Mouse (Mus musculus) retina, postnatal 7 days (tissue): ENCODE measurements around the gene Krt36.

Source experiments
- DNase-seq: peaks from one replicate; pipeline ENCODE4 v3.0.0-alpha.2; 2012; ENCODE audit warnings: low read depth, low spot score

The Krt36 gene

DNA sequence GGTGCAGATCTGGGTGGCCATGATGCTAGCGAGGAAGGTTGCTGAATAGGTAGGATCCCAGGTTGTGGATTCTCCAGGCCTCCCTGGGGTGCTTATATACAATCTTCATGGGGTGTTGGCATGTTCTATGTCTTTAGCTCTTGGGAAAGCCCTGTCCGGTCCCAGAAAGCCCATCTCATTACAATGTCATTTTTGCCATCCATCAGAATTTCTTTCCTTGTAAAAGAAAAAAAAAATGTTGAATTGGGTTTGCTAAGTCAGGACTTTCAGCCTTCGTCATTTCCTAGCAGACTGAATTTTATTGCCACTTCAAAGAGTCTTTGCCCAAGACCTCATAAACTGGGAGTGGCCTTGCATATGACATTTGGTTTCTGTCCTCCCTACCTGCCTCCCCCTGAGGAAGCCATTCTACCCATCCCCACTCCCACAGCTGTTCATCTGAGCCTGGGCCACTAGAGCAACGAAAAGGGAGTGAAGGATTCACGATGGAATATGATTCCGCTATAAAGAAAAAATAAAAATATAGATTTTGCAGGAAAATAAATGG is at the start of gene Krt36:
Gene Krt36 (minus strand): TSS at position 51 of the 547 bp plus-strand sequence.
- DNase-seq = no peak

DNA sequence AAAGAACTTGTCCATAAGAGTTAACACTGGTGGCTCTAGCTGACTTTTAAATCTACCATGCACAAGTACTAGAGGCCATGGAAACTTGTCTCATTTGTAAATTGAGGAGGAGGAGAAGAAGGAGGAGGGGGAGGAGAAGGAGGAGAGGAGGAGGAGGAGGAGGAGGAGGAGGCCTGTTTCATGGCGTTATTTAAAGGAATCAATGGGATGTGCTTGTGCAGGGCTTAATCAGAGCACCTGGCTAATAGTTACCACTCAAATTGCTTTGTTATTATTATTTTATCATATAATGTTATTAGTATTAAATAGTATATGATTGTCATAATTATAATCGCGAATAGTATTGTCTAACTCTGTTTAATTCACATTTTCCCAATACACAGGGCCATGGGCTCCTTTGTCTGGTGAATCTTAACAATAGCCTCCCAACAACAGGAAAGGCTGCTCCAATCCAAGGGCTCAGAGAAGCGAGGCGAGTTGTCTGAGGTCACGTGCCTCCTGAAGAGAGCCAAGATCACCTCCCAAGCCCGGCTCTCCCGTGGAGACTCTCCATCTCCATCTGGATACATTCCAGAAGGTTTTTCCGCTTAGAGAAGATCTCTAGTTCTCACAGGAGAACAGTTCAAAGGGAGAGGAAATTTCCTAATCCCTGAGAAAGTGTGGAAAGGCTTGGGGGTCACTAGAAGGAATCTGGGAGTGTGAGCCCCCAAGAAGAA is 43.3 kb upstream of the Krt36 start, which contains the start of gene Krt19:
Gene Krt19 (minus strand): TSS at position 51 of the 716 bp plus-strand sequence.
- no peak for DNase-seq

DNA sequence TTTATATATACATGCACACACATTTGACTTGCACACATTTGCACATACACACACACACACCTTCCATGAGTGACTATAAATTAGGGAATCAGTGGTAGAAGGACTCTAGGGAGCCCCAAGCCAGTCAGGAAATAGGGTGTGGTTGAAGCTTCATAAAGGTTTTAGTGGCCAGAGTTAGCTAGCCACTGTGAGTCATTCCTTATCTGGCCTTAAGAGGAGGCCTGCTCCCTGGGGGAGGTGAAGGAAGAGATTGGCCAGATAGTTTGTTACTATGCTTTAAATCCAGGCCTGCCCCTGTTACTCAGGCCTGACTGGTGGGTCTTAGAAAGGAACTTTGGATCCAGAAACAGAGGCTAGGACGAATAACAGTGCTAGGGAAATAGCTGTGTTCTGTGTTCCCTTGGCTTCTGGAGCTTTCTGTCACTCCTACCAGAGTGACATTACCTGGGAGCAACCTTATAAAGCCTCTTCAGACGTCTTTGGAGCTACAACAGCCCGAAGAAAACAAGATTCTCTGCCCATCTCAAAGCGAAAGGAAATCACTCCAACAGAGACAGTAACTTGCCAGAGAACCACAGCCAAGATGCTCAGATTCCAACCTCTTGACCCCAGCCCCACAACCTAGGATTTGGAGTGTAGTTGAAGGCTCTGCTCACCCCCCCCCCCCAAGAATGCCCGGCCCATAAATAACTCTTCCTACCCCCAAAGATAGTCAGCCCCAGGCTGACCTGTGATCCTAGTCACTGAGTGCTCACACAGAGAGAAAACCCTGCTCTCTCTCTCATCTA is 42.3 kb upstream of the Krt36 start:
- DNase-seq = no peak

- no peak for DNase-seq
Observed at GRCm38 (mm10) chr11:100145858-100146560, 40.6 kb upstream of the Krt36 start.

DNA sequence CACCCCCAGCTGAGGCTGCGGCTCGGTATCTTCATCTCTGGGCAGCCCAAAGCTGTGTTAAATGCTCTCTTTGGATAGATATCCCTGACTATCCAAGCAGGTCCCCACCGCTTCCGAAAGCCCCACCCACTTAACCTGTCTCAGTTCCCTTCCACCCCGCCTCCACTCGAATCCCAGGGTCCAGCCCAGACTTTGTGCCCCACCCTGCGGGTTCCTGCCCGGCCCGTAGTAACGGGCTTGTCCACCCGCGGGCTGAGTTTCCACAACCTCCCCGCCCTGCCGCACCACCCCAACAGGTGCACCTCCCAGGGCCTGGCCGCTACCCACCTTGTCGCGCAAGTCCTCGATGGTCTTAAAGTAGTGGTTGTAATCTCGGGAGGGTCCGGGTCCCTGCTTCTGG is 39.7 kb upstream of the Krt36 start:
- no peak for DNase-seq

DNA sequence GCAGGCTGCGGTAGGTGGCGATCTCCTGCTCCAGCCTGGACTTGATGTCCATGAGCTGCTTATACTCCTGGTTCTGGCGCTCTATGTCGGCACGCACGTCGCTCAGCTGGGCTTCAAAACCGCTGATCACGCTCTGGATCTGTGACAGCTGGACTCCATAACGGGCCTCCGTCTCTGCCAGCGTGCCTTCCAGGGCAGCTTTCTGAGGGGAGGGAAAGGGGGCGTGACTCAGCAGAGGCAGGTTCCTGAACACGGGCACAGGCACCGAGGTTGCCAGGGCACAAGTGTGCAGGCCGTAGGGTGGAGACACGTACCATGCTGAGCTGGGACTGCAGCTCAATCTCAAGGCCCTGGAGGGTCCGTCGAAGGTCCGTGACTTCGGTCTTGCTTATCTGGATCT is 35.5 kb upstream of the Krt36 start:
- DNase-seq = no peak

DNA sequence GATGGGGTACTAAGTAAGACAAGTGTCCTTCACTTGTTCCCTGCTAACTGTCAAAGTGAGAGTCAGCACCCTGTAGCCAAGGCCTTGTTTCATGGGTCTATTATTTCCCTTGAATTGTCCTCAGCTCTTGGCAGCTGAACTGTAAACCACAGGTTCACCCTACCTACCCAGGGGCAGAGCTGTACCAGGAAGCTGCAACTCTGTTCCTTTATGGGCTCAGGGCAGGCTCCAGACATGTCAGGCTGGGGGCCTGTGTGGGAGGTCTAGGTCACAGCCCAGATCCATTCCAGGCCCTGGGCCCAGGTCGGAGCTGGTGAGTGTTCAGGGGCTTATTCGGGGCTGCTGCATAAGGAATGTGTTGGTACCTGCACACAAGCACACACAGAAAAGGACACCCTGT is 34.0 kb upstream of the Krt36 start:
- no peak for DNase-seq

DNA sequence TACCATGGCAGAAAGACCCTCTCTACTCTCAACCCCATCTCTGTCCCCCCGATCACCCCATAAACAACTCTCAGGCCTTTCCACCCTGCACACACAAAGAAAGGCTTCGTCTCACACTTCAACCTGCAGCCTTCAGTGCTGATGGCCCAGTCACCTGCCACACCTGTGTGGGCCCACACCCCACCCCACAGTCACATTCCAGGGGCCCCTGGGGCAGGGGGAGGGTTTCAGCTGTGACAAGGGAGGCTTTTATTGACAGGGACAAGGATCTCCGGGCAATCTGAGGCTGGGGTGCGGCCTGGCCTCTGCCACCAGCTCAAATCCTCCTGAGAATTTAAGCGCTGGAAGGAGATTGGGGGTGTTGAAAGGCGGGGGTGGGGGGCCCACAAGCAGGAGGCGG is 33.4 kb upstream of the Krt36 start:
- no peak for DNase-seq

GRCm38 (mm10) chr11:100137693-100138092 is 32.3 kb upstream of the Krt36 start:
- DNase-seq = no peak

DNA sequence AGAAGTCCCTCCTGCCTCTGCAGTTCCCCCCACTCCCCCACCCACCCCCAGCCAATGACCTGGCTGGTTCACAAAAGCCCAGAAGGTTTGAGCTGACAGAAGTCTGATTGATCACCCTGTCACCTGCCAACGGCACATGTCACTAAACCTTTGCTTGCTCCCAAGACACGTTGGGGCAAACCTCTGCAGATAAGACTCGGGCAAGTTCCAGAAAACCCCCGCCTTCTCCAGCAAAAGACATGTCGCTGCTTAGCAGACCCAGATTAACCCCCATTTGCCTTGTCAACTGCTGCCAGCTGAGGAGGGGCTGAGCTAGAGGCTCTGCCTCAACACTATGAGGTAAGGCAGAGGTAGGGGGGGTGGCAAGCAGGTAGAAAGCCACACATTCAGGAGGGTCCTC is 31.1 kb upstream of the Krt36 start:
- DNase-seq = no peak

DNA sequence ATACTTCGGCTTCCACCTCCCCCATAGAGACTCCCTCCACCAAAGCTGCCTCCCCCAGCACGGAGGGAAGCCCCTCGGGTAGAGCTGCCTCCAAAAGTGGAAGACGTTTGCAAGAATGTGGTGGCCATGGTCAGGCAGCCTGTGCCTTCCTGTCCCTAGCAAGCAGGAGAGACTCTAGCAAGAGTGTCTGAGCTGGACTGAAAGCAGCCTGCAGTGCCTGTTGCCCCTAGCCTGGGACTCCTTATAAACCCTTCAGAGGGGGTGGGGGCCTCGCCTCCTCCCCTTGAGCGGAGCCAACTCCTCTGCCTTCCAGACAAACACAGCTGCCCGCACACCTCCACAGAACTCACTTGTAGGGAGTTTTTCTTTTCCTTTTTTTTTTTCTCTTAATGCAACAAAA is 30.3 kb upstream of the Krt36 start, which contains the start of gene Krt15:
Gene Krt15 (minus strand): TSS at position 198 of the 400 bp plus-strand sequence.
- no peak for DNase-seq

- no peak for DNase-seq
Observed at GRCm38 (mm10) chr11:100124901-100125300, 19.5 kb upstream of the Krt36 start.

GRCm38 (mm10) chr11:100121466-100121865 is 16.0 kb upstream of the Krt36 start, which contains the start of gene Krt13:
TSS of gene Krt13 (minus strand) at chr11:100121566.
- DNase-seq = no peak

GRCm38 (mm10) chr11:100120331-100120730 is 14.9 kb upstream of the Krt36 start:
- DNase-seq = no peak

DNA sequence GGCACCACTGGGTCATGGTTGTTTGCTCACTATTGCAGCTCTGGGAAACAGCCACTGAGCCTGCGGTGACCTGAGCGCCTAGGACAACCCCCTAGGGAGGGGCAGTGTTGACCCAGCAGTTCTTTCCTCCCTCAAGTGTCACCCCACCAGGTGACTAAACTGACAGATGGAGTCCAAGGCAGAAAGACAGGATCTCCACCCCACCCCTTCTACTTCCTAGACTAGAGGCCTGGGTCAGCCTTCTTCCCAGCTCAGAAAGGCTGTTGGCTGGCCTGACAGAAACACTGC is 8.3 kb upstream of the Krt36 start:
- no peak for DNase-seq

- DNase-seq = no peak
Observed at GRCm38 (mm10) chr11:100112935-100113741, 7.7 kb upstream of the Krt36 start.

DNA sequence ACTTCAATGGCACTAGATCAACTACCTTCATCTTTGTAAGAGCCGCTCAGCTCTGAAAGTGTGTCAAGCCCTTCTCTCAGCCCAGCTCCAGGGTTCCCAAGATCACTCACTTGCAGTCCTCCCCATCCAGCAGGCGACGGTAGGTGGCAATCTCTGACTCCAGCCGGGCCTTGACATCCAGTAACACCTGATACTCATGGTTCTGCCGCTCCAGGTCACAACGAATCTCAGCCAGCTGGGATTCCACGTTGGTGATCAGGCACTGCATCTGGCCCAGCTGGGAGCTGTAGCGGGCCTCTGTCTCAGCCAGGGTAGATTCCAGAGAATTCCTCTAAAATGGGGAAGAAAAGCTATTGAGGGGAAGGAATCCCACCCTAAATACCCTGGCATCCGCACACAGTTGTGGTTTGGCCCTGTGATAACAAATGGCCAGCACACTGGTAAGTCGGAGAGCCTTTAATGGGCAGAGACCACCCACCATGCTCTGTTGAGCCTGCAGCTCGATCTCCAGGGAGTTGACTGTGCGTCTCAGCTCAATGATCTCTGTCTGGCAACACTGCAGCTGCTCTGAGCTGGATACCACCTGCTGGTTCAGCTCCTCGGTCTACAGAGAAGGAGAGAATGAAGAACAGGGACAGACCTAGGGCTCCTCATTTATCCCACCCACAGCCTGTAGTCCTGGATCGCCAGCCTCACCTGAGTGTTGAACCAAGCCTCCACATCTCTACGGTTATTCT is 2.6 kb downstream of the Krt36 start:
- DNase-seq = no peak

- DNase-seq = no peak
Observed at GRCm38 (mm10) chr11:100100391-100100790, 5.0 kb downstream of the Krt36 start.

- no peak for DNase-seq
Observed at GRCm38 (mm10) chr11:100097819-100098218, 7.6 kb downstream of the Krt36 start.

DNA sequence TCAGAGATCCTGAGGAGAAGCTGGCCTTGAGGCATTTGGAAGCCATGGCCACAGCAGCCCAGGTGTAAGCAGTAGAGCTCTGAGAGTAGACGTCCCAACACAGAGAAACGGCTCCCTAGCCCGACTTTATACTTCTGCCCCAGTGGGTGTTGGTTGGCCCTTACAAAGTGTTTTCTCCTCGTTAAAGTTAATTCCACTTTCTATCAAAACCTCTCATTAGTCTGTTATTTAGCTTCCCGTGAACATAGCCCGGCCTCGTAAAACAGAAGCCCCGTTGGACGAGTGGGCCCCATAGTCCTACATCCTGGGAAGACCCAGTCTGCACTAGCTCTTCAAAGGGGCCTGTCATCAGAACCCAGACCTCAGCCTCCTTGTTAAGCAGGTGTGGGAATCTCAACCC is 9.3 kb downstream of the Krt36 start, which contains the start of gene Krt35:
Gene Krt35 (minus strand): TSS at position 101 of the 400 bp plus-strand sequence.
- DNase-seq = no peak
